Mouse (Mus musculus) adrenal gland, postnatal 10 days (tissue): ENCODE measurements at regions not wholly inside any gene's neighbourhood (a gene's known extent, or its start where the extent isn't known, plus 50 kb on each side); places are given as distances from the start of the nearest gene placed in this dataset. TPM values are rescaled to one million over a fixed set of nuclear protein-coding genes. Genes with fewer than 3 reads are reported as not detected.

ENCODE experiments used
- DNase-seq: peaks from one replicate; pipeline ENCODE4 v3.0.0; 2021; ENCODE audit warnings: mixed read lengths
- microRNA-seq: library from miRNA; unstranded; fragments of <30 nt; microRNA quantifications from one replicate; pipeline ENCODE4 v1.2.0, GENCODE M21; 2021

DNA sequence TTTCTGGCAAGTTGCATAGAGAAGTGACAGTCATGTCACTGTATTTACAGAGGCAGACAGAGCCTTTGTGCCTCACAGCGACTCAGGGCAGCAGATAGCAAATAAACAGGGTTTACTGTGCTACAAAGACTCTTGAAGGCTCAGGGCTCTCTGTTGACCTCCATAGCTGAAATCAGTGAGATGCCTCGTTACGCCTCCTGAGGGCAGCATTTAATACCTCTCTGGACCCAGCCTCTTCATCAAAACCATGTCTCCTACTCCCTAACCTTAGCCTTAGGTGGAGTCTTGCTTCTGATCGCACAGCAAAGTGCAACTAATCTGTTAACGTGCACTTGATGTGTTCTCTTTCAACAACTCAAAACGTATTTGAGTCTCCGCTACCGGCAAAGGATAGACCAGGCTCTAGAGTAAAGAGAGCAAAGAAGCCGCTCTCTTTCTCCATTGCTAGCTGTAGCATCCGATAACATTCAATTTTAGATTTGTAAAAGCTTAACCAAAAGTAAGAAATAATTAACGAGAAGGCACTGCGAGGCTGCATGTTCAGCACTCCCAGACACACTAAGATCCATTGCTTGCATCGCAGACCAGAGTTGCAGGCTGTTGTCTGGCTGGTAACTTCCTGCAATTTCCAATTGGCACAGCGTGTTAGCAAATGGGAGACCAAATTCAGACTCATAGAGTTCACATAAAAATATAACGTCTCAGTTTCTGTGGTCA lies 101.1 kb upstream of the Man2a1 start:
- peak; percentile 56 for DNase-seq

DNA sequence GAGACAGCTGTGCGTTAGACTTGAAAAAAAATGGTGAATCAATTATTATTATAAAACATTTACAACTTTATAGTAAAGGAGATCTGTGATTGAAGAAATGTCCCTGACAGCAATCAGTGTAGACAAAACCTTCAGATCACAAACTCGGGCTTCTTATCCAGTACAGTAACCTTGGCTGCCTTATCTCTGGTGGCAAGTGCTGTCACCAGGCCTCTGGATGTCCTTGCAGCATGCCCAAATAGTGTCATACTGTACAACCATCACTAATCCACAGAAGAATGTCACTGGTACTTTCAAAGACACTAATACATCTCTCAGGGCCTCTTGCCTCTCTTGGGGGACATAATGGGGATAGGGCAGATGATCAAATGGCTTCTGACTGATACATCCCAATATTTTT lies 98.2 kb upstream of the Man2a1 start:
- DNase-seq: peak; percentile 31

DNA sequence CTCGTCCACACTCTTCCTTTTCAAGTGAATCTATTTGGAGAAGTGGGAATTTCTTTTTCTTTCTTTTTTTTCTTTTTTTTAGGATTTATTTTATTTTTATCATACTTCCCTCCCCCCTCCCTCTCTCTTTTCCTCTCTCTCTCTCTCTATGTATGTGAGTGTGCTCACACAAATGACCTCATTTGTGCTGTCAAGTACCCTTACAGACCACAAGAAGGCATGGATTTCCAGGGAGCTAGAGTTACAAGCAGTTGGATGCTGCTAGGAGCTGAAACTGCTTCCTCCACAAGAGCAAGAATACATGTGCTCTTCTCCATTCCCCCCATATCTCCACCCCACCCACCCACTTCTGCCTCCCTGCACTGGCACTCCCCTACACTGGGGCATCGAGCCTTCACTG lies 94.6 kb upstream of the Man2a1 start:
- no peak for DNase-seq

DNA sequence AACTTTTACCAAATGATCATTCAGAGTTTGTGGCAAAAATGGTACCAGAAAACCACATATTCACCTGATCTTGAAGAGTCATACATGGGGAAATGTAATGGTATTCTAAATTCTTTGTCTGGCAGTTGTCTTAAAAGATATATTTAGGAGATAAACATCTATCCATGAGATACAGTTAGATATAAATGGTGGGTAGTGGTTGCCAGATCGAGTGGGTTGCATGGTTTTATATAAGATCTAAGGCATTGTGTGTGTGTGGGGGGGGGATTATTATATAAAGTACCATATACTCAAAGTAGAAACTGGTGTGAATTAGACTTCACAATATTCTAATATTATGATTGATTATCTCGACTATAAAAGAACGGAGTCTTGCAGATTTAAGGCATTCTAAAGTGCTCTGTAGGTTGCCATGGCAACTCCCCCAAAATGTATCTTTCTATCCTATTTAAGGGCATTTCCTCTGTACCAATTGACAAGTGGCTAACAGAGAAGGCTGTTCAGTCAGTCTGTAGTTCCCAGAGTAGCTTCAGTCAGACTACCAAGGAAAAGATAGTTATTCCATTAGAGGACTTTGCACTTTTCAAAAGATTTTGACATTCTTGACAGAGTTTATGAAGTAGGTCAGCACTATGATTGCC lies 89.3 kb upstream of the Man2a1 start:
- no peak for DNase-seq

DNA sequence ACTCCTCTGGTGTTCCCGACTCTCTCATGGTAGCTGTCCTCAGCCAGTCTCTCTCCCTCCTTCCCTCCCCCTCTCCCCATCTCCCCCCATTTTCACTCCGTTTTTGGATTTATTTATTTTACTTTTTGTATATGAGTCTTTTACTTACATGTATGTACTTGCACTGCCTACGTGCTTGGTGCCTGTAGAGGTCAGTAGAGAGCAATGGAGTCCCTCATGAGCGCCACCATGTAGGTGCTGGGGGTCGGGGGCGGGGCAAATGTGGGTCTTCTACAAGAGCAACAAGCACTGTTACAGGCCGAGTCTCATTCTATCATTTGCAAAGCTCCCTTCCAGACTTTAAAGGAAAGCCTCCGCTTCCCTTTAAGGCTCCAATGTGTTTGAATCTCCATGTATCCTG lies 78.3 kb upstream of the Man2a1 start:
- no peak for DNase-seq

DNA sequence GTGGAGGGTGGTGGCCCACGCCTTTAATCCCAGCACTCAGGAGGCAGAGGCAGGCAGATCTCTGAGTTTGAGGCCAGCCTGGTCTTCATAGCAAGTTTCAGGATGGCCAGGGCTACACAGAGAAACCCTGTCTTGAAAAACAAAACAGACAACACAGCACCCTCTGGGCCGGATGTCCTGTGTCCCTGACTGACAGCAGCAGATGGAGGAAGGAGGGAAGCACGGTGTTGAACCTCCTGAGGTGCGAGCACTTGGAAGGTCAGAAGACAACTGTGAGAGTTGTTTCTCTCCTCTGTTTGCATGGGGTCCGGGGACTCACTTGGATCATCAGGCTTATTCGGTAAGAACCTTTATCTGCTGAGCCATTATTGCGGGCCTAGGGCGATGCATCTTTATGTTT lies 76.6 kb upstream of the Man2a1 start:
- no peak for DNase-seq

DNA sequence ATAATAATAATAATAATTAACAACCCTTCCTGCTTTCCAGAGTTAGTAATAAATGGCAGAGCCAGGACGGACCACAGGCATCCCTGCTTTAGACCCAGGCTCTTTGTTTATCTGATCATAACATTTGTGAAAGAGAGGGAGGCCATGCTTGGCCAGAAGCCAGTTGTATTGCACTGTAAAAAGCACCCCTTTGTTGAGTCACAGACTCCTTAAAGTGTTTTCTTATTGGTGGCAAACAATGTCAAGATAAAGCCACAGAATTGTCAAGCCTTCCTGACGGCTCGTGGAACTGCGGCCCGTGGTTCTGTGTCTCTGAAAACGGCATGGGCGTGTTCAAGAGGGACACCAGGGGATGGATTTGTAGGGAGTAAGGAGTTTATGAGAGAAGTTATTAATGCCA lies 72.7 kb upstream of the Man2a1 start:
- DNase-seq: no peak

DNA sequence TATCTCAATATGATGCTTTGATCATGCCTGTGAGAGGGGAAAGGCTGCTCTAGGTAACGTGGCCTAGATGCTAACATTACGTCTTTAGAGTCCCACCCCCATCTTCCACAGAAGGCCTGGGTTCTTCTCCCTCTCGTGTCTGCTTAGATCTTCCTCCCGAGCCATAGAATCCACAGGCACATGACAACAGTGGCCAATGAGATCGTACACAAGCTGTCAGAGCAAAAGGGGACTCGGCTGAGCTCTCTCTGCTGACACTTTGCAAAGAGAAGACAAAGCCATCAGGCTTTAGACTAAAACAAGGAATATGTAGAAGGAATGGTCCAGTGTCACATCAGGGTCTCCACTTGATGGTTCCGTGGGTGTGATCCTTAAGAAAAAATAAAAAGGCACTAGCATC lies 72.1 kb upstream of the Man2a1 start:
- no peak for DNase-seq

DNA sequence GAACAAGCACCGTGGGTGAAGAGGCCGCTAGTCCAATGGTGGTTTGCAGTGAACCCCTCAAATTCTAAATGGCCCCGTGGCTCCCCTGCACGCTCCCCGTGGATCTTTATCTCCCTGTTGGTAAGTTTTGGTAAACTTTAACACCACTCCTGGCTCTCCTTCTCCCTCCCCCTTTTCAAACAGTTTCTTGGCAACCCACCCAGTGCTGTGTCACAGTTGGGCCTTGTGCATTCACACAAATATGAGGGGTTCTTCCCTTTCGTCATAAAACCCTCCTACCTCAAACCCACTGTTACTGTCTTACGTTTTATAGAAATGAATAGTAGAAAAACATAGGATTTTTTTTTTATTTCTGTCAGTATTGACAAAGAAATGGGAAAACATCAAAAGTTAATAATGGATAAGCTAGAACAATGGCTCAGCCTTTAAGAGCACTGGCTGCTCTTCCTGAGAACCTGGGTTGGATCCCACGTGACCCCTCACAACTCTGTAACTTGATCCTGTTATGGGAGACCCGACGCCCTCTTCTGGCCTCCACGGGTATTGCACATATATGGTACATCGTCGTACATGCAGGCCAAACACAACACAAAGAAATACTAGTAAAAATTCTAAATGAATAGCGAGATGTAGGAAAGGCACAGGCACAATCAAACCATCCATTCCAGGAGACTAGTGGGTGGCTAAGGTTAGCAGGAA lies 71.1 kb upstream of the Man2a1 start:
- DNase-seq: no peak

DNA sequence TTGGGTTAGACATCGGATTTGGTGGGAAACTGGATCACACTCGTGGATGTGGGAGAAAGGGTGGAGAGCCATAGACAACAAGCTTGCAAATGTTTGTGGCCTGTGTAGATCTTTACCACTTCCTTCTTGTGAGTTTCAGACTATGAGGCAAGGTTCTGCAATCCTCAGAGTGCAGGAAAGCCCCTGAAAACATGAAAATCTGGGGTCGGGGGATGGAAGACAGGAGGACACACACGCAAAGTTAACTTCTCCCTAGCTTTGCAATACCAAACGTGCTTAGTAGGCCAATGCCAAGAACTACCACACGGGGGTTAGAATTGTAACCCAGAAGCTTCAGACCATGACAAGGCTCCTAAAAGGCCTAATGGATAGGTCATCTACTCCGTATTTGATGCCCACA lies 69.4 kb upstream of the Man2a1 start:
- no peak for DNase-seq

DNA sequence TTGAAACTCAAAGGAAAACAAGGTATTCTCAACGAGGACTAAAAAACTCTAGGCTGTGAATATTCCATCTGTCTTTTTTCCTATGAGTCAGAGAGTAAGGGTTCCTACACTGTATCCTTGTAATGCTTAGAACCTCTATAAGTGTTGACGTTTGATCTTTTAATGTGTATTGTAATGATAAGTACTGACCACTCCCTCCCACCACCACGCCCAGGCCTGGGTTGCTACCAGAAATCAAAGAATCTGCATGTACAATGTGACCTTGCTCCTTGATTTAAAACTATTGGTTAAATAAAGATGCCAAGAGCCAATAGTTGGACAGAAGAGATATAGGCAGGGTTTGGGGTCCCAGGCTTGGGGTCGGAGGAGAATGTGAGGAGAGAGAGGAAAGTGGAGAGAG lies 66.2 kb upstream of the Man2a1 start:
- DNase-seq: no peak

DNA sequence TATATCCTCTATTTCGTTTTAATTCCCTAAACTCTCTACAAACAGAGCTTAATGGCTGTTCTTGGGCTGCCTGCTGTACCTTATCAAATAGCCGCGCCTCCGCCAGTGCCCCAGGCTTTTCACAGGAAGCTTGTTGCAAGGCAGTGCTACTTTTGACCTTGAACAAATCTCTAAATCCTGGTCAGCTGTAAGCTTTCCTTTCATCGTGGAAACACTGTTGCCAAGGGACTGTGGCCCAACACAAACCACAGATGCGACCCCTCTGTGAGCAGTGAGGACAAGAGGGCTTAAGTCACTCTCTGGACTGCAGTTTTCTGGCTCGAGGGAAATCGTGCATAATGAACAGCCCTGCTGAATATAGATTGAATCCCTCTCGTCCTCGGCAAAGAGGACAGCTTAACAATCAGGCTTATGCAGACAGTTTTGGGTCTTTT lies 62.0 kb upstream of the Man2a1 start:
- DNase-seq: peak; percentile 48

DNA sequence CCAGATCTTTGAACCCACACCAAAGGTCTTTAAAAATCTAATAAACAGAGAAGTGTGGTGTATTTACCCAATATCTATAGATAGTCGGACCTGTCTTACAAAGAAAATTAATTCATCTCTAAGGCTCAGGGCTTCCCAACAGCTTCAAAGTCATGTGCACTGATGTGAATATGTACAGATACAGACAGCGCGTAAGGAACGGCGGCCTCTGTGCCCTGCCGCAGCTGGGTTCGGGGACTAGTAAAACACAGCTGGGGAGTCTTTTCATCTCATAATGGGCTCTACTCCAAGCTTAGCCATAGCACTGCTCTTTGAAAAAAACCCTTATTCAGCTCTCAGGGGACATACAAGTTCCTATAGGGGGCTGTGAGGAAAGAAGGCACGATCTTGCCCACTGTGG lies 60.1 kb upstream of the Man2a1 start:
- DNase-seq: no peak

DNA sequence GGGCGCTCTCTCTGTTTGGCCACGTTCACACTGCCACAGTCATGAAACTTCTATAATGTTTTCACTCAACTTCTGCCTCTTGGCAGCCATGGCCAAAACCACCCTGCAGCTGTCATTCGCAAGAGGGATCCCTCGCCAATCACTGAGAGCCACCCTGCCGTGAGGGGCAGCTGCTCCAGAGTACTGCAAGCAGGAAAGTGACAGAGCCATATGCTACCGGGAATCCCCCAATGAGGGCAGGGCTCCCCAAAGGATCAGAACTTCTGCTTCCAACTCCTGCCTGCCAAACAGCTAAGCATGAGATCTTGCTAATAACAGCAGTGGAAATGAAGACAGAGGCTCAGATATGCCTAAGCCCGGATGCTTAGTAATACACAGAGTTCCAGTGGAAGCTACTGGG lies 52.0 kb upstream of the Man2a1 start:
- DNase-seq: no peak

DNA sequence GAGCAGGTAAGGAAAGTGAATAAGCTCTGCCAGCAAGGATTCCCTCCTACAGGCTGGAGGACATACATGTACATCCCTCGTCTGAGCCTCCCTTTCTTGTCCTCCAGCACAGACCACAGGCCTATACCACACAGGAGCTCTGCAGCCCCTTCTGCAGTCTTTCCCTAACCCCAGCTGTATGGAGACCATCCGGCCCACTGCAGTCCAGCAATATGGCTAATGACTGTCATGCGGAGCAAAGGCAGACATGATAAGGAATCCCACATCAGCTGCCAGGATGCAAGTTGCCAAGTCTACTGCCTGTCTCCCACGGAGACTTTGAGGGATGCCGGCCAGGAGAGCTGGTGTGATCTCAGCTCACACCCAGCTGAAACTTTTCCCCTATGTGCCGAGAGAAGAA lies 50.5 kb upstream of the Man2a1 start:
- no peak for DNase-seq

Small RNA genes in the stretch of these regions (microRNA-seq; reads per million reads assigned to microRNA genes)
- gene Mir6420: not detected
